Mouse (Mus musculus) heart, embryonic 16.5 days (tissue): ENCODE measurements around the gene Atg13. TPM values are rescaled to one million over a fixed set of nuclear protein-coding genes. Genes with fewer than 3 reads are reported as not detected.

Experiments used
- polyA plus RNA-seq: library from polyadenylated mRNA; unstranded; fragments of >200 nt; fragmentation: Nextera tagmentation; extraction: Ambion mirVana; gene quantifications from 2 replicates; pipeline ENCODE4 v1.2.1, GENCODE M21; 2015

Gene Atg13
- polyA plus RNA-seq, 1 experiment from 2014 or later: 26.0 TPM

Other genes with a start within 250 kb of the Atg13 start
- 61.1 and 63.6 TPM in 2 replicates for gene Ckap5, start 183.8 kb downstream of the Atg13 start, polyA plus RNA-seq
- gene F2, start 74.2 kb downstream of the Atg13 start, polyA plus RNA-seq: 0.55 and 0.89 TPM in 2 replicates
- 7.2 and 7.9 TPM in 2 replicates for gene Zfp408, start 60.8 kb downstream of the Atg13 start, polyA plus RNA-seq
- 120 and 122 TPM in 2 replicates for gene Arhgap1, start 60.7 kb downstream of the Atg13 start, polyA plus RNA-seq
- gene Harbi1, start 276 bp upstream of the Atg13 start, polyA plus RNA-seq: 12.2 and 12.5 TPM in 2 replicates
- 11.3 and 11.4 TPM in 2 replicates for gene Ambra1, start 19.6 kb upstream of the Atg13 start, polyA plus RNA-seq
- gene Chrm4, start 216.7 kb upstream of the Atg13 start, polyA plus RNA-seq: not detected in 2 replicates
- 211 and 253 TPM in 2 replicates for gene Mdk, start 221.7 kb upstream of the Atg13 start, polyA plus RNA-seq
- 2.1 and 2.7 TPM in 2 replicates for gene Gm9821, start 235.1 kb upstream of the Atg13 start, polyA plus RNA-seq